Comparison of ENCODE assay signal across 9 mouse cellular contexts in genomic region chr19:32196222-32196621, GRCm38 (mm10).
A peak's percentile ranks its signal among the peaks of the same experiment; 100 is the strongest.
DNase-seq lines count a peak whose midpoint lies in the region; ATAC-seq and TF ChIP-seq lines count a peak whose summit lies in the region.
"Had no signal": no experiment of that assay in that cellular context is flagged by ENCODE, and none has a peak within 500 bp of the region (broad histone marks: within the 10 kb centered on the region; RNA-seq: fewer than 3 reads in every experiment).

No protein-coding gene starts in this region.

- H3K4me2 ChIP-seq in liver, embryonic 11.5 days, result no peak overlapping the region
- H3K4me2 ChIP-seq: midbrain, embryonic 12.5 days had no signal

- H3K9ac ChIP-seq in liver, embryonic 11.5 days (ENCODE audit: low read depth, low read length), result no peak overlapping the region
- H3K9ac ChIP-seq: midbrain, embryonic 12.5 days had no signal

- peak; percentile 61 for ATAC-seq in liver, embryonic 11.5 days (replicated peaks; ENCODE audit: low FRiP score)

- no peaks in the 10 kb centered on the region for H3K9me3 ChIP-seq in liver, embryonic 11.5 days (ENCODE audit: control insufficient read depth, low read length)
- H3K9me3 ChIP-seq: midbrain, embryonic 12.5 days had no signal

- TF ChIP-seq CTCF in layer of hippocampus, adult 2 months (conservative IDR thresholded peaks at IDR 0.05), result no peak
- TF ChIP-seq CTCF in cerebellum, adult 2 months (IDR thresholded peaks at IDR 0.05; ENCODE audit: borderline replicate concordance, insufficient read depth, low read depth, low read length), result no peak

- H3K27me3 ChIP-seq in liver, embryonic 11.5 days (replicated peaks; ENCODE audit: control insufficient read depth, insufficient read depth, low read length), result no peaks in the 10 kb centered on the region
- no peaks in the 10 kb centered on the region for H3K27me3 ChIP-seq in cerebellum, adult 2 months (ENCODE audit: control insufficient read depth, insufficient read depth, low read length)
- H3K27me3 ChIP-seq: midbrain, embryonic 12.5 days had no signal

- DNase-seq in layer of hippocampus, adult 2 months (ENCODE audit: low spot score in 2 of 2), result no peak
- DNase-seq in layer of hippocampus, postnatal 25 days (ENCODE audit: extremely low spot score in 1 of 2, low spot score in 1 of 2), result no peak
- peak; percentile 62 for DNase-seq in c-Kit-positive CD71-positive TER-119-positive erythroid progenitor cells, embryonic 14.5 days (ENCODE audit: low spot score)
- peak; percentile 28 for DNase-seq in liver, embryonic 11.5 days (ENCODE audit: low spot score)
- peak; percentile 85 for DNase-seq in skeletal muscle tissue, adult 2 months (ENCODE audit: low read depth, low spot score)
- no peak for DNase-seq in thymus, postnatal 14 days
- DNase-seq in cerebellum, adult 2 months, result no peak
- no peak for DNase-seq in kidney, adult 9 months

- no peaks in the 10 kb centered on the region for H3K36me3 ChIP-seq in liver, embryonic 11.5 days (ENCODE audit: control insufficient read depth, insufficient read depth, low read length)
- H3K36me3 ChIP-seq: midbrain, embryonic 12.5 days had no signal

- H3K4me3 ChIP-seq in layer of hippocampus, adult 2 months, result no peak overlapping the region
- H3K4me3 ChIP-seq in liver, embryonic 11.5 days (ENCODE audit: low read depth, low read length), result no peak overlapping the region
- no peak overlapping the region for H3K4me3 ChIP-seq in cerebellum, adult 2 months (replicated peaks; ENCODE audit: insufficient read depth, low read depth, low read length)
- H3K4me3 ChIP-seq: midbrain, embryonic 12.5 days had no signal

- H3K4me1 ChIP-seq in liver, embryonic 11.5 days (replicated peaks; ENCODE audit: control insufficient read depth, insufficient read depth, low read length), result peaks cover 46% of the 10 kb centered on the region
- H3K4me1 ChIP-seq in cerebellum, adult 2 months (ENCODE audit: control insufficient read depth, insufficient read depth, low read length), result no peaks in the 10 kb centered on the region
- H3K4me1 ChIP-seq: midbrain, embryonic 12.5 days had no signal

- peak overlapping the region; percentile 33; the same call in 1 of the 2 replicates for H3K27ac ChIP-seq in layer of hippocampus, adult 2 months
- no peak overlapping the region; the same call in 1 of the 2 replicates for H3K27ac ChIP-seq in liver, embryonic 11.5 days (ENCODE audit: low read depth, low read length)
- no peak overlapping the region for H3K27ac ChIP-seq in cerebellum, adult 2 months (ENCODE audit: insufficient read depth, low read length)
- H3K27ac ChIP-seq: midbrain, embryonic 12.5 days had no signal

- 35% methylated on average over 5 of the region's 5 CpGs for WGBS in liver, embryonic 11.5 days
- 55% methylated on average over 5 of the region's 5 CpGs for WGBS in cerebellum, adult 2 months

- no peak for TF ChIP-seq POLR2A in cerebellum, adult 2 months (IDR thresholded peaks at IDR 0.05; ENCODE audit: borderline replicate concordance, insufficient read depth, low read length)

Comparison
In these comparisons a context has a peak if more than half of its experiments do, and no peak if none do; other contexts are left out.
1. DNase-seq: peak in c-Kit-positive CD71-positive TER-119-positive erythroid progenitor cells, embryonic 14.5 days (single experiment), liver, embryonic 11.5 days (single experiment) and skeletal muscle tissue, adult 2 months (single experiment); none in layer of hippocampus, adult 2 months (0 of 2), layer of hippocampus, postnatal 25 days (0 of 2), thymus, postnatal 14 days (single experiment), cerebellum, adult 2 months (0 of 2) and kidney, adult 9 months (single experiment).